Mouse (Mus musculus) lung, postnatal 0 days (tissue): ENCODE measurements around the gene Gpx6.

ENCODE experiments used
- CTCF ChIP-seq: IDR thresholded peaks from 2 replicates; pipeline ENCODE4 v1.5.1; 2016; ENCODE audit warnings: antibody characterized with exemption, mild to moderate bottlenecking
- EP300 ChIP-seq: IDR thresholded peaks from 2 replicates; pipeline ENCODE4 v1.6.1; 2016; ENCODE audit warnings: antibody characterized with exemption, mild to moderate bottlenecking, control low read depth

- TF ChIP-seq CTCF (no peak), EP300 (no peak)
These were observed 11.5 kb downstream of the Gpx6 start for GRCm38 (mm10) chr13:21323405-21323804.
